ENCODE assay signal across 16 mouse cellular contexts in genomic region chr6:82987411-82987971, GRCm38 (mm10). TPM values are rescaled to one million over a fixed set of nuclear protein-coding genes. Genes with fewer than 3 reads are reported as not detected.
DNase-seq lines count a peak whose midpoint lies in the region; ATAC-seq and TF ChIP-seq lines count a peak whose summit lies in the region.
"Had no signal": no experiment of that assay in that cellular context is flagged by ENCODE, and none has a peak within 500 bp of the region (broad histone marks: within the 10 kb centered on the region; RNA-seq: fewer than 3 reads in every experiment).

No protein-coding gene starts in this region.

- H3K27me3 ChIP-seq in kidney, postnatal 0 days (ENCODE audit: insufficient read depth, low read length): no peaks in the 10 kb centered on the region
- H3K27me3 ChIP-seq in stomach, embryonic 16.5 days (ENCODE audit: control insufficient read depth, insufficient read depth, low read length): no peaks in the 10 kb centered on the region

- ATAC-seq in kidney, postnatal 0 days (replicated peaks; ENCODE audit: low FRiP score, low read depth): no peak; the same call in 1 of the 2 replicates
- no peak; the same call in 1 of the 2 replicates for ATAC-seq in stomach, embryonic 16.5 days (ENCODE audit: insufficient read depth, low FRiP score)
- ATAC-seq in activated CD4-positive, CD25-positive, alpha-beta regulatory T cell, adult 4 months: no peak

- no peaks in the 10 kb centered on the region for H3K36me3 ChIP-seq in kidney, postnatal 0 days (ENCODE audit: insufficient read depth, low read length)
- H3K36me3 ChIP-seq in stomach, embryonic 16.5 days (ENCODE audit: control insufficient read depth, insufficient read depth, low read length): no peaks in the 10 kb centered on the region
- H3K36me3 ChIP-seq: forebrain, embryonic 10.5 days; heart, embryonic 13.5 days; hindbrain, embryonic 13.5 days had no signal

- H3K9ac ChIP-seq in kidney, postnatal 0 days (ENCODE audit: low read depth, low read length): no peak overlapping the region
- no peak overlapping the region for H3K9ac ChIP-seq in stomach, embryonic 16.5 days (ENCODE audit: low read length)
- H3K9ac ChIP-seq: heart, embryonic 13.5 days; hindbrain, embryonic 13.5 days; lung, embryonic 14.5 days had no signal

- H3K9me3 ChIP-seq in kidney, postnatal 0 days (replicated peaks; ENCODE audit: low read length): no peaks in the 10 kb centered on the region
- H3K9me3 ChIP-seq in stomach, embryonic 16.5 days (replicated peaks; ENCODE audit: control insufficient read depth, low read length): no peaks in the 10 kb centered on the region
- H3K9me3 ChIP-seq: forebrain, embryonic 10.5 days; heart, embryonic 13.5 days; hindbrain, embryonic 13.5 days had no signal

- no peak overlapping the region for H3K4me3 ChIP-seq in kidney, postnatal 0 days (replicated peaks; ENCODE audit: low read depth, low read length)
- H3K4me3 ChIP-seq in stomach, embryonic 16.5 days (replicated peaks; ENCODE audit: low read length): no peak overlapping the region
- H3K4me3 ChIP-seq: forebrain, embryonic 10.5 days; heart, embryonic 13.5 days; hindbrain, embryonic 13.5 days had no signal

- 0 out of 2 replicates have a peak, but pooled peaks cover 6% of the 10 kb centered on the region for H3K4me1 ChIP-seq in kidney, postnatal 0 days (replicated peaks; ENCODE audit: insufficient read depth, low read length)
- 0 out of 2 replicates have a peak, but pooled peaks cover 3% of the 10 kb centered on the region for H3K4me1 ChIP-seq in stomach, embryonic 16.5 days (ENCODE audit: control insufficient read depth, insufficient read depth, low read length)
- H3K4me1 ChIP-seq: forebrain, embryonic 10.5 days; heart, embryonic 13.5 days; hindbrain, embryonic 13.5 days had no signal

- no peak overlapping the region for H3K4me2 ChIP-seq in kidney, postnatal 0 days (ENCODE audit: low read length)
- 0 out of 2 replicates have a peak overlapping the region, but pooled peaks have one; percentile 10 for H3K4me2 ChIP-seq in stomach, embryonic 16.5 days (ENCODE audit: low read depth, low read length)
- H3K4me2 ChIP-seq: heart, embryonic 13.5 days; hindbrain, embryonic 13.5 days; lung, embryonic 14.5 days had no signal

- no peak for TF ChIP-seq CTCF in kidney, postnatal 0 days (IDR thresholded peaks at IDR 0.05; ENCODE audit: low read depth)

- no peak overlapping the region for H3K27ac ChIP-seq in kidney, postnatal 0 days
- no peak overlapping the region for H3K27ac ChIP-seq in stomach, embryonic 16.5 days (ENCODE audit: low read length)
- H3K27ac ChIP-seq: forebrain, embryonic 10.5 days; heart, embryonic 13.5 days; hindbrain, embryonic 13.5 days had no signal

- 10% methylated on average over 9 of the region's 9 CpGs for WGBS in kidney, postnatal 0 days
- 14% methylated on average over 9 of the region's 9 CpGs for WGBS in stomach, embryonic 16.5 days

- DNase-seq in kidney, postnatal 0 days (ENCODE audit: low spot score): peak; percentile 79
- DNase-seq in kidney, adult 11 months: no peak
- DNase-seq in embryo, embryonic 9.5 days (ENCODE audit: extremely low spot score): peak; percentile 40
- DNase-seq in forelimb bud, embryonic 11.5 days (ENCODE audit: low read depth, low spot score): peak; percentile 91
- no peak for DNase-seq in gastrocnemius, postnatal 4 days (ENCODE audit: low spot score in 2 of 2)
- DNase-seq: cerebellum, postnatal 25 days; gastrocnemius, postnatal 14 days; kidney, postnatal 25 days; liver; lung, embryonic 14.5 days; thymus, adult 18-20 months had no signal

RNA-seq across cellular contexts. Expression of gene M1ap, which starts 40.8 kb away (rescaled TPM):
- 0.32 and 0.34 TPM in 2 replicates for polyA plus RNA-seq in kidney, postnatal 0 days (2015; fragmentation: Nextera tagmentation; extraction: Ambion mirVana)
- polyA plus RNA-seq in stomach, embryonic 16.5 days (2015; fragmentation: Nextera tagmentation; extraction: Ambion mirVana): 0.26 and 1.0 TPM in 2 replicates
- polyA plus RNA-seq in activated CD4-positive, CD25-positive, alpha-beta regulatory T cell, adult 4 months (2017; shearing (Covaris generic)): 1 to 10 TPM in 1 of 2 experiments, under 1 TPM in 1; 0.74 to 1.4 TPM
- total RNA-seq in gastrocnemius, postnatal 4 days (2021): under 1 TPM in 1 of 2 experiments, not detected in 1; 0.88 TPM
- polyA plus RNA-seq: hindbrain, embryonic 13.5 days had no signal

RNA-seq across cellular contexts. Expression of gene Dok1, which starts 45.8 kb away (rescaled TPM):
- 13.7 and 15.2 TPM in 2 replicates for polyA plus RNA-seq in kidney, postnatal 0 days (2015; fragmentation: Nextera tagmentation; extraction: Ambion mirVana)
- 10.5 and 11.3 TPM in 2 replicates for polyA plus RNA-seq in stomach, embryonic 16.5 days (2015; fragmentation: Nextera tagmentation; extraction: Ambion mirVana)
- polyA plus RNA-seq in activated CD4-positive, CD25-positive, alpha-beta regulatory T cell, adult 4 months (2017; shearing (Covaris generic)): 10 to 100 TPM; 26.3 to 47.2 TPM
- 10 to 100 TPM in 1 of 2 experiments, 1 to 10 TPM in 1; 9.1 to 10.4 TPM for total RNA-seq in gastrocnemius, postnatal 4 days (2021)

RNA-seq across cellular contexts. Expression of gene Loxl3, which starts 46.5 kb away (rescaled TPM):
- 13.4 and 16.1 TPM in 2 replicates for polyA plus RNA-seq in kidney, postnatal 0 days (2015; fragmentation: Nextera tagmentation; extraction: Ambion mirVana)
- polyA plus RNA-seq in stomach, embryonic 16.5 days (2015; fragmentation: Nextera tagmentation; extraction: Ambion mirVana): 19.4 and 19.5 TPM in 2 replicates
- under 1 TPM in 1 of 2 experiments, not detected in 1; 0.26 TPM for polyA plus RNA-seq in activated CD4-positive, CD25-positive, alpha-beta regulatory T cell, adult 4 months (2017; shearing (Covaris generic))
- 10 to 100 TPM; 15.4 to 17.3 TPM for total RNA-seq in gastrocnemius, postnatal 4 days (2021)

RNA-seq across cellular contexts. Expression of gene Sema4f, which starts 47.9 kb away (rescaled TPM):
- polyA plus RNA-seq in kidney, postnatal 0 days (2015; fragmentation: Nextera tagmentation; extraction: Ambion mirVana): 0.41 and 0.50 TPM in 2 replicates
- 1.4 and 1.5 TPM in 2 replicates for polyA plus RNA-seq in stomach, embryonic 16.5 days (2015; fragmentation: Nextera tagmentation; extraction: Ambion mirVana)
- 1 to 10 TPM; 2.7 to 3.8 TPM for polyA plus RNA-seq in activated CD4-positive, CD25-positive, alpha-beta regulatory T cell, adult 4 months (2017; shearing (Covaris generic))
- 1 to 10 TPM in 1 of 2 experiments, under 1 TPM in 1; 0.78 to 1.0 TPM for total RNA-seq in gastrocnemius, postnatal 4 days (2021)

Comparison
In these comparisons a context has a peak if more than half of its experiments do, and no peak if none do; other contexts are left out.
1. DNase-seq: peak in kidney, postnatal 0 days (single experiment), embryo, embryonic 9.5 days (single experiment) and forelimb bud, embryonic 11.5 days (single experiment); none in kidney, adult 11 months (single experiment) and gastrocnemius, postnatal 4 days (0 of 2).
2. RNA of gene Loxl3, which starts 46.5 kb away (polyA plus RNA-seq): 19.4 to 19.5 TPM in stomach, embryonic 16.5 days and 13.4 to 16.1 TPM in kidney, postnatal 0 days; 0.26 TPM in activated CD4-positive, CD25-positive, alpha-beta regulatory T cell, adult 4 months; every median in the first group is over 10 times any median in the second.